Mouse (Mus musculus) lung, postnatal 0 days (tissue): ENCODE results near the gene Ucn3.

Experiments used
- CTCF ChIP-seq: IDR thresholded peaks from 2 replicates; pipeline ENCODE4 v1.5.1; 2016; ENCODE audit warnings: antibody characterized with exemption, mild to moderate bottlenecking
- EP300 ChIP-seq: IDR thresholded peaks from 2 replicates; pipeline ENCODE4 v1.6.1; 2016; ENCODE audit warnings: antibody characterized with exemption, mild to moderate bottlenecking, control low read depth

DNA sequence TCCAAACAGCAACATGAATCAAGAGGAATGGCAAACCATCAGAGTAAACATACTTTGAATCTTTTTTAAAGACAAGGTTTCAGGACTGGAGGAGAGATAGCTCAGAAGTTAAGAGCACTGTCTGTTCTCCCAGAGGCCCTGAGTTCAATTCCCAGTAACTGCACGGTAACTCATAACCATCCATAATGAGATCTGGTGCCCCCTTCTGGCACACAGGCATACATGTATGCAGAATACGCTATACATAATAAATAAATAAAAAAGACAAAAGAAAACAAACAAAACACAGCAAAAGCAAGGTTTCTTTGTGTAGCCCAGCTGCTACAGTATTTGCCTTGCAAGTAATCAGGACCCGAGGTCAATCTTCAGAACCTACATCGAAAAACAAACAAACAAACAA is 4.3 kb upstream of the Ucn3 start:
- TF ChIP-seq CTCF (no peak), EP300 (no peak)
